Comparison of ENCODE assay signal across 12 mouse cellular contexts in the genomic region with DNA sequence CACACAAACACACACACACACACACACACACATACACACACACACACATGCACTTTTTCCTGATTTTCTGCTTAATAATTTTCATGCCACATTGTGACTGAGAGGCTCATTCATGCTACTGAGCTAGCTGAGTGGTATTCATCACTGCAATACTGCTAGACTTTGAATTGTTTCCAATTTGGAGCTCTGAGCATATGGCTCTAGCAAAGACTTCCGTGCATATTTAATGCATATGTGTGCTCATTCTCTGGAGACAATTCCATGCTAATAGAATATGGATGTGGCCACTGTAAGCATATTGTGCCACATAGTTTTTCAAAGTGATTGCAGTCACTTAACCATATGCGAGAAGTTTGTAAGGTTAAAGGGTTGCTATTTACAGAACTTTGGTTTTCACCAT.
DNase-seq lines count a peak whose midpoint lies in the region; ATAC-seq and TF ChIP-seq lines count a peak whose summit lies in the region.
"Had no signal": no experiment of that assay in that cellular context is flagged by ENCODE, and none has a peak within 500 bp of the region (broad histone marks: within the 10 kb centered on the region; RNA-seq: fewer than 3 reads in every experiment).

No protein-coding gene starts in this region.

- WGBS in forebrain, embryonic 12.5 days: 65% methylated on average over 2 of the region's 2 CpGs
- WGBS in forebrain, embryonic 11.5 days: 81% methylated on average over 2 of the region's 2 CpGs
- 64% methylated on average over 2 of the region's 2 CpGs for WGBS in midbrain, embryonic 12.5 days
- 81% methylated on average over 2 of the region's 2 CpGs for WGBS in midbrain, embryonic 11.5 days
- WGBS in forebrain, embryonic 15.5 days: 35% methylated on average over 2 of the region's 2 CpGs
- 48% methylated on average over 2 of the region's 2 CpGs for WGBS in midbrain, embryonic 14.5 days
- 76% methylated on average over 2 of the region's 2 CpGs for WGBS in lung, postnatal 0 days

- no peak overlapping the region for H3K4me2 ChIP-seq in forebrain, embryonic 12.5 days
- H3K4me2 ChIP-seq in forebrain, embryonic 11.5 days (ENCODE audit: low read depth, low read length, severe bottlenecking): no peak overlapping the region
- no peak overlapping the region for H3K4me2 ChIP-seq in midbrain, embryonic 12.5 days (replicated peaks)
- no peak overlapping the region for H3K4me2 ChIP-seq in midbrain, embryonic 11.5 days
- H3K4me2 ChIP-seq in forebrain, embryonic 15.5 days (replicated peaks): no peak overlapping the region
- no peak overlapping the region for H3K4me2 ChIP-seq in midbrain, embryonic 14.5 days (ENCODE audit: low read length)
- H3K4me2 ChIP-seq in lung, postnatal 0 days (replicated peaks; ENCODE audit: low read depth, low read length): no peak overlapping the region
- H3K4me2 ChIP-seq: liver, embryonic 12.5 days; neural tube, embryonic 12.5 days had no signal

- H3K4me1 ChIP-seq in forebrain, embryonic 12.5 days: no peaks in the 10 kb centered on the region
- no peaks in the 10 kb centered on the region for H3K4me1 ChIP-seq in forebrain, embryonic 11.5 days (replicated peaks; ENCODE audit: control insufficient read depth, insufficient read depth, low read length)
- no peaks in the 10 kb centered on the region for H3K4me1 ChIP-seq in midbrain, embryonic 12.5 days
- H3K4me1 ChIP-seq in midbrain, embryonic 11.5 days (ENCODE audit: control insufficient read depth, insufficient read depth, low read length): no peaks in the 10 kb centered on the region
- H3K4me1 ChIP-seq in forebrain, embryonic 15.5 days: no peaks in the 10 kb centered on the region
- H3K4me1 ChIP-seq in midbrain, embryonic 14.5 days (ENCODE audit: control insufficient read depth, insufficient read depth, low read length): no peaks in the 10 kb centered on the region; the same call in 1 of the 2 replicates
- H3K4me1 ChIP-seq in lung, postnatal 0 days (ENCODE audit: insufficient read depth, low read depth, low read length): no peaks in the 10 kb centered on the region
- H3K4me1 ChIP-seq: liver, embryonic 12.5 days; neural tube, embryonic 12.5 days had no signal

- TF ChIP-seq CTCF in lung, postnatal 0 days (IDR thresholded peaks at IDR 0.05): no peak

- H3K4me3 ChIP-seq in forebrain, embryonic 12.5 days (replicated peaks): no peak overlapping the region
- H3K4me3 ChIP-seq in forebrain, embryonic 11.5 days (ENCODE audit: low read depth, low read length): no peak overlapping the region
- H3K4me3 ChIP-seq in midbrain, embryonic 12.5 days: no peak overlapping the region
- no peak overlapping the region for H3K4me3 ChIP-seq in midbrain, embryonic 11.5 days (ENCODE audit: low read depth, low read length)
- H3K4me3 ChIP-seq in forebrain, embryonic 15.5 days: no peak overlapping the region
- no peak overlapping the region for H3K4me3 ChIP-seq in midbrain, embryonic 14.5 days (replicated peaks; ENCODE audit: low read depth, low read length)
- H3K4me3 ChIP-seq in lung, postnatal 0 days (ENCODE audit: low read depth, low read length): no peak overlapping the region
- H3K4me3 ChIP-seq: liver, embryonic 12.5 days; neural tube, embryonic 12.5 days had no signal

- no peak overlapping the region for H3K27ac ChIP-seq in forebrain, embryonic 12.5 days
- no peak overlapping the region for H3K27ac ChIP-seq in forebrain, embryonic 11.5 days (ENCODE audit: low read depth, low read length)
- H3K27ac ChIP-seq in midbrain, embryonic 12.5 days (replicated peaks): no peak overlapping the region
- H3K27ac ChIP-seq in midbrain, embryonic 11.5 days (ENCODE audit: low read depth, low read length): no peak overlapping the region
- H3K27ac ChIP-seq in forebrain, embryonic 15.5 days (replicated peaks): no peak overlapping the region
- no peak overlapping the region for H3K27ac ChIP-seq in midbrain, embryonic 14.5 days (replicated peaks; ENCODE audit: low read depth, low read length)
- H3K27ac ChIP-seq in lung, postnatal 0 days (ENCODE audit: low read length): no peak overlapping the region
- H3K27ac ChIP-seq: liver, embryonic 12.5 days; neural tube, embryonic 12.5 days had no signal

- DNase-seq in forebrain, embryonic 11.5 days (ENCODE audit: low spot score): no peak
- DNase-seq in midbrain, embryonic 11.5 days (ENCODE audit: low spot score, missing footprints): no peak
- peak; percentile 66 for DNase-seq in midbrain, embryonic 14.5 days
- DNase-seq in heart, postnatal 4 days: no peak
- no peak for DNase-seq in lung, postnatal 0 days (ENCODE audit: low spot score)
- DNase-seq: adrenal gland, adult 2 months; kidney, postnatal 14 days had no signal

- no peaks in the 10 kb centered on the region for H3K36me3 ChIP-seq in forebrain, embryonic 12.5 days (replicated peaks)
- H3K36me3 ChIP-seq in forebrain, embryonic 11.5 days (ENCODE audit: control insufficient read depth, insufficient read depth, low read length): no peaks in the 10 kb centered on the region
- no peaks in the 10 kb centered on the region for H3K36me3 ChIP-seq in midbrain, embryonic 12.5 days
- H3K36me3 ChIP-seq in midbrain, embryonic 11.5 days (ENCODE audit: control insufficient read depth, insufficient read depth, low read length): no peaks in the 10 kb centered on the region
- H3K36me3 ChIP-seq in forebrain, embryonic 15.5 days: no peaks in the 10 kb centered on the region
- H3K36me3 ChIP-seq in midbrain, embryonic 14.5 days (ENCODE audit: control insufficient read depth, insufficient read depth, low read length): no peaks in the 10 kb centered on the region
- no peaks in the 10 kb centered on the region for H3K36me3 ChIP-seq in lung, postnatal 0 days (ENCODE audit: insufficient read depth, low read length)
- H3K36me3 ChIP-seq: liver, embryonic 12.5 days; neural tube, embryonic 12.5 days had no signal

- no peaks in the 10 kb centered on the region for H3K27me3 ChIP-seq in forebrain, embryonic 12.5 days
- no peaks in the 10 kb centered on the region for H3K27me3 ChIP-seq in forebrain, embryonic 11.5 days (ENCODE audit: control insufficient read depth, insufficient read depth, low read length)
- H3K27me3 ChIP-seq in midbrain, embryonic 12.5 days: no peaks in the 10 kb centered on the region
- no peaks in the 10 kb centered on the region for H3K27me3 ChIP-seq in midbrain, embryonic 11.5 days (ENCODE audit: control insufficient read depth, insufficient read depth, low read length)
- H3K27me3 ChIP-seq in forebrain, embryonic 15.5 days: no peaks in the 10 kb centered on the region
- no peaks in the 10 kb centered on the region for H3K27me3 ChIP-seq in midbrain, embryonic 14.5 days (ENCODE audit: control insufficient read depth, insufficient read depth, low read length)
- no peaks in the 10 kb centered on the region for H3K27me3 ChIP-seq in lung, postnatal 0 days (replicated peaks; ENCODE audit: insufficient read depth, low read length)
- H3K27me3 ChIP-seq: liver, embryonic 12.5 days; neural tube, embryonic 12.5 days had no signal

- H3K9ac ChIP-seq in forebrain, embryonic 12.5 days: no peak overlapping the region
- no peak overlapping the region for H3K9ac ChIP-seq in forebrain, embryonic 11.5 days (ENCODE audit: low read length)
- H3K9ac ChIP-seq in midbrain, embryonic 12.5 days (replicated peaks): no peak overlapping the region
- no peak overlapping the region for H3K9ac ChIP-seq in midbrain, embryonic 11.5 days (ENCODE audit: low read length)
- H3K9ac ChIP-seq in forebrain, embryonic 15.5 days (replicated peaks): no peak overlapping the region
- no peak overlapping the region for H3K9ac ChIP-seq in midbrain, embryonic 14.5 days (replicated peaks; ENCODE audit: low read length)
- no peak overlapping the region for H3K9ac ChIP-seq in lung, postnatal 0 days (replicated peaks; ENCODE audit: low read depth)
- H3K9ac ChIP-seq: liver, embryonic 12.5 days; neural tube, embryonic 12.5 days had no signal

- 0 out of 2 replicates have a peak, but pooled peaks have one; percentile 39 for ATAC-seq in forebrain, embryonic 12.5 days (ENCODE audit: low FRiP score)
- no peak for ATAC-seq in forebrain, embryonic 11.5 days (replicated peaks; ENCODE audit: low FRiP score)
- ATAC-seq in midbrain, embryonic 12.5 days (ENCODE audit: low FRiP score, low read depth): peak; percentile 82
- no peak for ATAC-seq in midbrain, embryonic 11.5 days (ENCODE audit: low FRiP score)
- peak; percentile 99 for ATAC-seq in forebrain, embryonic 15.5 days (replicated peaks)
- ATAC-seq in midbrain, embryonic 14.5 days (ENCODE audit: low FRiP score, low TSS enrichment): peak; percentile 55; the same call in 1 of the 2 replicates
- no peak for ATAC-seq in lung, postnatal 0 days
- ATAC-seq: liver, embryonic 12.5 days had no signal

- no peaks in the 10 kb centered on the region for H3K9me3 ChIP-seq in forebrain, embryonic 12.5 days
- no peaks in the 10 kb centered on the region for H3K9me3 ChIP-seq in forebrain, embryonic 11.5 days (ENCODE audit: control insufficient read depth, low read length)
- H3K9me3 ChIP-seq in midbrain, embryonic 12.5 days: no peaks in the 10 kb centered on the region
- no peaks in the 10 kb centered on the region for H3K9me3 ChIP-seq in midbrain, embryonic 11.5 days (ENCODE audit: control insufficient read depth, low read length)
- H3K9me3 ChIP-seq in forebrain, embryonic 15.5 days: no peaks in the 10 kb centered on the region
- no peaks in the 10 kb centered on the region for H3K9me3 ChIP-seq in midbrain, embryonic 14.5 days (ENCODE audit: control insufficient read depth, low read length)
- no peaks in the 10 kb centered on the region for H3K9me3 ChIP-seq in lung, postnatal 0 days (ENCODE audit: low read length)
- H3K9me3 ChIP-seq: liver, embryonic 12.5 days; neural tube, embryonic 12.5 days had no signal

- no peak for TF ChIP-seq EP300 in lung, postnatal 0 days (IDR thresholded peaks at IDR 0.05)

Comparison
In these comparisons a context has a peak if more than half of its experiments do, and no peak if none do; other contexts are left out.
1. ATAC-seq: peak in forebrain, embryonic 12.5 days (single experiment), midbrain, embryonic 12.5 days (single experiment), forebrain, embryonic 15.5 days (single experiment) and midbrain, embryonic 14.5 days (single experiment); none in forebrain, embryonic 11.5 days (single experiment), midbrain, embryonic 11.5 days (single experiment) and lung, postnatal 0 days (single experiment).